Mouse (Mus musculus) layer of hippocampus, postnatal 14 days (tissue): Measurements from ENCODE around the gene Akt1s1. TPM values are rescaled to one million over a fixed set of nuclear protein-coding genes. Genes with fewer than 3 reads are reported as not detected.
"Not testable (repeated sequence)": the region's sequence is repeated elsewhere in the genome, so short reads cannot be mapped to it uniquely, and the experiment has no call there.

Experiments
- DNase-seq, 2 experiments: peaks; one replicate each; pipeline ENCODE4 v3.0.0; 2021 to 2022; ENCODE audit warnings: low spot score in 2 of 2, mixed read lengths in 1 of 2
- total RNA-seq, 2 experiments: library from RNA; stranded (reverse); gene quantifications; 2 replicates each; pipeline ENCODE4 v1.2.3; 2021

Gene Akt1s1
- total RNA-seq, 2 experiments from 2014 or later, result 81.6 to 89.7 TPM

DNA sequence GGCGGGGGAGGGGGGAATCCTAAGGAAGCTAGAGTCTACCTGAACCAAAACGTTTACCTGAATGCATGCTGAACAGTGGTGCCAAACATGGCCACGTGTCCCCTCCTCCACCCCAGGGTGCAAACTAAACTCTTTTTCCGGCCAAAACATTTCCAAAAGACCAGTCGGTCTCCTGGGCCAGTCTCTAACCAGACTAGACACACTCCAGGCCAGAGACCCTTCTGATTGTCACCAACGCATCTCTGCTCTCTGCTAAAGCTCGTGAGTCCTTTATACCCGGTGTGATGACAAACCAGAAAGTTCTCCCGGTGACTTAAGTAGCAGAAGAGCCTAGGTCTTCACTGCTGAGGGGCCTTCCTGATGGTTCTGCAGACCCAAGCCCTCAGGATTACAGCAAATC, 19.0 kb downstream of the Akt1s1 start:
- no peak for DNase-seq

DNA sequence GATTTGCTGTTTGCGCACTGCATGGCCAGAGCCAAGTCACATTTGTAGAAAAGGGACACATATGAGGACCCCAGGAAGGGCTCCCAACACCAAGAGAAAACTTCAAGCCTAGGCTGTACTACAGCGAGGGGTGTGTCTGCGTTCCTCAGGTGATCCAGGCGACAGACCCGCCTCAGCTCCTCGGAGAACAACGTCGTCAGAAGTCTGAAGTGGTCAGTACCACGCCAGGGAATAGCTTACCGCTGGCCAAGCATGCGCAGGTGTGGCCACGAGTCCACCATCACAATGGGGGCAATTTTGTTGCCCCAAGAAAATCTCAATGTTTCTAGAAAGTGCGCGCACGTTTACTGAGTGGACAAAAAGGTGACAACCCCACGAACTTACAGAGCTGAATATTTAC, 19.7 kb downstream of the Akt1s1 start:
- no peak for DNase-seq

DNA sequence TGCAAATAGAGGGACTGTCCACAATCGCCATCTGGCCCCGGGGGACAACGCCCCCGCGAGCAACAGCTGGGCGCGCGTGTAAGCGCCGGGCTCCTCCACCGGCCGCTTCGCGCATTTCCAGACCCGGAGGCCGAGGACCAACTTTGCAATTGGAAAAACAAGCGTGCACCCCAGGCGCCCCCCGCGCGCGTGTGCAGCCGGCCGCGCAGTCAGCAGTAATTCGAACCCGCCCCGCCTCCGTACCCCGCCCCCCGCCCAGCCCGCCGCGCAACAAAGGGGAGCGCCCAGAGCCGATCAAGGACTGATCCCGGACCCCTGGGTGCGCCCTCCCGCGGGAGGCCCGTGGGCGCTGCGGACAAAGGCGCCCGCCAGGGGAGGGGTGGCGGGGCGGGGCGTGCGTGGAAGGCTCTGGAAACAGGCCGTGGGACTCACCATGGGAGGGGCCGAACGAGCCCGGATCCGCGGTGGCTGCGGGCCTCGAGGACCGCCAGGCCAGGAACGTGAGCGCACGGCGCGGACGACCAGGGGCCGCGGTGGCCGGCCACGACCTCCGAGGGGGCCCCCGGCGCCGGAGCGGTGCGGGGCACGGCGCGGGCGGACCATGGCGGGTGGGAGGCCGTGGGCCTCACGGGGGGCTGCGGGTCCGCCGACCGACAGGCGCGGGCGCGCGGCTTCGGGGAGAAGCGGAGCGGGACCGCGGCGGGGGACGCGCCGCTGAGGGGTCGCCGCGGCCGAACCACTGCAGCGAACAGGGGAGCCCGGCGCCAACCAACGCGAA, 20.3 kb downstream of the Akt1s1 start:
- DNase-seq, result peak in 1 of 2 experiments; percentile 64

DNA sequence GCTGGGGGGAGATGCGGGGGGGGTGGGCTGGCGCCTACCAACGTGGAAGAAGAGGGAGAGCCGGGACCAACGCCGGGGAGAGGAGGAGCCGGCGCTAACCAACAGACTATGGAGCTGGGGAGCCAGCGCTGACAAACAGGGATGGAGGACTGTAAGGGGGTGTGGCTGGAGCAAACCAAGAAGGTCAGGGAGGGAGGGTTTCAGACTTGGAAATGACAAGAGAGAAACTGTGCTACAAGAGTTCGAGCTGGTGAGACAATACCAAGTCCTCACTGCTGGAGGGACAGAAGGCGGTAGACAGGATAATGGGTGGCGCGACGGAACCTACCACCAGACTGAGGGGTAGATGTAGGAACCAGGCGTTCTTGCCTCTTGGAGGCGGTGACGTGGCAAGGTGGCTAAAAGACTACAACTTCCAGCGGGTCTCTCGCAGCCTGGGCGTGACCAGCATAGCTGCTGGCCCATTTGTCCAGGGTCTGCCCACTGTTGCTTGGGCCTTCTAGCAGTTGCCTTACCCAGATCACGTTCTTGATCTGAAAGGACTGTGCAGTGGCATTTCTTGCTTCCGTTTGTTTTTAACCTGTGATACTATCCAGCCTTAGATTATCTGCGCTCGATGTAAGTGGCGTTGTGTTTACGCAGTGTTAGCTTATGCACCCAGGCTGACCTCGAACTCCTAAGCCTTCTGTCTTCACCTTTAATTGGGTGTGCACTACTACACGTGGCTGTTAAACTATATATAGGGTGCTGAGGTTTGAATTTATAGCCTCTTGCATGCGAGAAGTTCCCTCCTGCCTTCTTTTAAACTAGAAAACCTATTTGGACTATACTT, 21.1 kb downstream of the Akt1s1 start, which contains the start of gene Ptov1:
Gene Ptov1 (minus strand): TSS at position 92 of the 832 bp plus-strand sequence.
- DNase-seq, result peak; percentile 91 to 97

DNA sequence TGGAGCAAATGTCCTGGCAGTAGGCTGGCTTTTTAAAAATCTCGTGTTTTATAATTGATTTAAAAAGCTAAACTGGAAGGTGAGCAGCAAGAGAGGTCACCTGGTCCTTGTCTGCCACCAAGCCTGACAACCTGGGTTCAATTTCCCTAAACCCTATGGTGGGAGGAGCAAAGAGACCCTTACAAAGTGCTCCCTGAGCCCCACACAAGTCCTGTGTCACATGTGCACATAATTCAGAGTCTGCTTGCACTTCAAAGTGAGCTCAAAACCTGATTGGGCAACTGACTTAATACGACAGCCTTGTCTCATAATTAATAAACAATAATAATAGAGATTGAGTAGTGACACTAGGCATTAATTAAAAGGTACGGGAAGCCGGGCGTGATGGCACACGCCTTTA, 21.8 kb downstream of the Akt1s1 start:
- DNase-seq, result no peak

DNA sequence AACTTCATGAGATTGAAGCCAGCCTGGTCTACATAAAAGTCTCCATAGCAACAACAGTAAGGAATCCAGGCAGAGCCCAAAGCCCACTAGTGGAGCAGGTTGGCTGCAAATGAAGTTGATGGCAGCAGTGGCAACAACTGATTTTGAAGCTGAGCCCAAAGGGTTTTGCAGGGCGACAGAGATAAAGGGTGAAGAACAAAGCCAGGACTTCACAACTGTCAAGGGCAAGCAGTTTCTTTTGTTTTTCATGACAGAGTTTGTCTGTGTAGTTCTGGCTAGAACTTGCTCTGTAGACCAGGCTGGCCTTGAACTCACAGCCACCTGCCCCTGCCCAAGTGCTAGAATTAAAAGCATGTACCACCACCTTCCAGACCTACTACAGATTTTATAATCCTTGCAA, 22.4 kb downstream of the Akt1s1 start:
- no peak for DNase-seq

DNA sequence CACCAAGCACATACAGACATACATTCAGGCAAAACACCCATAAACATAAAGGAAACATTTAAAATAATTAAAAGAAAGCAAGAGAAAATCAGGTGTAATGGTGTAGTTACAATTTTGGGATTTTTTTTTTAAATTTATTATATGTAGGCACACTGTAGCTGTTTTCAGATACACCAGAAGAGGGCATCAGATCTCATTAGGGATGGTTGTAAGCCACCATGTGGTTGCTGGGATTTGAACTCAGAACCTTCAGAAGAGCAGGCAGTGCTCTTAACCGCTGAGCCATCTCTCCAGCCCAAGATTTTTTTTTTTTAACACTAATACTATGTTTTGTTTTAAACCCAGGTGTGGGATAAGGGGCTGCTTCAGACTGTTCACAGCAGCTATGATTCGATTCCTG, 23.0 kb downstream of the Akt1s1 start:
- DNase-seq, result not testable (repeated sequence)

DNA sequence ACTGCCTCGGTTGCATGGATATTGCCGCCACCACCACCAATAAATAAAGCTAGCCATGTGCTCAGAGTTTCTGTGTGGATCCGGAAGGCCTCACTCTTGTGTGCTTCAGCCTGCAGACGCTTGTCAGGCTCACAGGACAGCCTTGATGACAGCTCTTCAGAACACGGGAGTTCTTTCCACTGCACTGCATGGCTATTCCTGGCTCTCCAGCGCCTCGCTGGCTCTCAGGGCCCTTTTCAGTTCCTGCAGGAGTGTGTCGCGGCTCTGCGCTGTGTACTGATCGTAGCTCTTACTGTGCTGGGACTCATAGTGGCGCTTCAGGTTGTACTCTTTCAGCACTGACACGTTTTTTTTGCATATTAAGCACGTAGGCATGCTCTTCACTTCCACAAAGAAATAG, 29.0 kb downstream of the Akt1s1 start:
- no peak for DNase-seq

DNA sequence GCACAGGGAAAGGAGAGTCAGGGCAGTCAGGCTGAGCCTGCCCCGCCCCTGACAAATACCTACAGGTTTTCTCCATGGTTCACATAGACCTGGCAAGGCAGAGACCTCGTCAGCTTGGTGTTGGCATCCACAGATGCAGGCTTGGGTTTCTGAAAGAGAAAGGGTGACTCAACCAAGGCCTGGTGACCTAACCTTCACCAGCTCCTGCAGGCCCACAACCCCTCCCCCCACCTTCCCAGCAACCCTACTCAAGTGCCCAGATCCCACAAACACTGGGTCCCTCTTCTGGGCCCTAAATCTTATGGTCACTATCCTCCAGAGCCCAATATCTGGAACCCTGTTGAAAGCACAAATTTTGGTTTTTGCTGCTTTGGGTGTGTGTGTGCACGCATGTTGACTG, 34.2 kb downstream of the Akt1s1 start:
- DNase-seq, result no peak

DNA sequence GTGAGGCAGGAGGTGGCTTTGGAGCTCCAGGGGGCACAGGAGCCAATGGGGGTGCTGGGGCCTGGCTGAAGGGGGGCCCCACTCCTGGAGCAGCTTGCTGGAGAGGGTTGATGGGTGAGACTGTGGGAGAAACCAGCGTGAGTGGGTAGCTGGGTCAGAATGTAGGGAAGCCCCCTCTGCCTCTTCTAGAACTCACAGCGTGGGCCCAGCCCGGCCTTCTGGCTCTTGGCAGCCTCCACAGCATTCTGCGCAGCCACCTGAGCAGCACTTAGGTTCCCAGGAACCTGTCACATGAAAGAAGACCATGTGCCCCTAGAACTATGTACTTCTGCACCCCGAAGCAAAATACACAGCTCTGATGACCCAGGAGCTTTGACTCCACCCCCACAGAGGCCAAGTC, 35.8 kb downstream of the Akt1s1 start:
- no peak for DNase-seq

DNA sequence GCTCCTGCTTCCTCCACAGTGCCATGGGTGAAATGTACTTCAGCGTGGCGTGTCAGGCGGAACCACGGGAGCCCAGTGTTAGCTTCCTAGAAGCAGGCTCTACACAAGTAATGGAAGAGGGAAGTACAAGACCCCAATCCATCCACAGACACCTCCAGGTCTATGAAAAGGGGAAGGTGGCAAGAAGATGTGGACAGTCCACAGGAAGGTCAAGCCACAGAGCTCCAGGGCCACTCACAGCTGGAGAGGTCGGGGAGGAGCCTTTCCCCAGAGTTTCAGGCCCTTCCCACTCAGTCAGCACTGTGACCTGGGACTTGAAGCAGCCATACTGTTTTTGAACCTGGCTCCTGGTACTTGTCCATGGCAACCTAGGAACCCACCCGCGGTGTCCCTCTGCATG, 38.2 kb downstream of the Akt1s1 start:
- no peak for DNase-seq

DNA sequence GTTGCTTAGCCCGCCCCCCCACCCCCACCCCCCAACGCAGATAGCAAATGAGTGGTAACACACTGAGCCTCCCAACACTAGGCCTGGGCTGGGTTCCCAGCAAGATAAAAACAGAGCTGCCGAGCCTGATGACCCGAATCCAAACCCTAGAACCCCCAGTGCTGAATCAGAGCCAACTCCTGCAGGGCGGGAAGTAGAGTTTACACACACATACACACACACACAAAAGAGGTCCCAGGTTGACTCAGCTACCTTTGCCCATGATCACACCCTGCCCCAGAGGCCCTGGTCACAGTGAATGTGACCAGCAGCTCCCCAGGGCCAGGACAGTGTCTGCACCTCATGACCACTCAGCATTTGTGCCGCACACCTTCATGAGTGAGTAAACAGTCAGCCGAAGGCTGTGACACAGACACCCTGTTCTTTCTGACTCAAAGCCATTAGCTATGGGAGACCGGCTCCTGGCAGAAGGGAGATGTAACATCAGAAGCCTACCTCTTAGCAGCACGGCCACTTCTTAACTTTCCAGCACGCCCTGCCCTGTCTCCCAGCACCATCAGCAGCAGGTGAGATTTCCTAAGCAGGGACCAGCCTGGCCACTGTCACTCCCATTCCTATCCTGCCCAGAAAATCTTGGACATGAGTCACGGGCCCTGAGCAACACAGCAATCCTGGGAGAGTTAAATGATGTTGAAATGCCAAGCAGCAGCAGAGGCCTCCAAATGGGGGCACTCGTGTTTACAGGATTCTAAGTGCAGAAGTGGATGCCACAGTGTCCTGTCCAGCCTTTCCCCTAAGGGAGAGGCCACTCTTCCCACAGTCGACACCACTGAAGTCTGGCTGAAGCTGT, 39.7 kb downstream of the Akt1s1 start:
- no peak for DNase-seq

DNA sequence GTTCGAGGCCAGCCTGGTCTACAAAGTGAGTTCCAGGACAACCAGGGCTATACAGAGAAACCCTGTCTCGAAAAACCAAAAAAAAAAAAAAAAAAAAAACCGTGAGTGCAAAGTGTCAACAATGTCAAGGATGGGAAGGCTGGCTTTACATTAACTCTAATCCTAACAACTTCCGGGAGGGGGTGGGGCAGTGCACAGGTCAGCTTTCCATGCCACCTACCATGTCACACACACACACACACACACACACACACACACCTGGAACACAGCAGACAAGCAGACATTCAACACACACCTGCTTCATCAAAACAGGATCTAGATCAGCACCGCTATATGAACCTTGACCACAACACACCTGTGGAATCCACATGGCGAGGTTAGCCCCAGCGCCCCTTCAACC, 41.4 kb downstream of the Akt1s1 start:
- no peak for DNase-seq

DNA sequence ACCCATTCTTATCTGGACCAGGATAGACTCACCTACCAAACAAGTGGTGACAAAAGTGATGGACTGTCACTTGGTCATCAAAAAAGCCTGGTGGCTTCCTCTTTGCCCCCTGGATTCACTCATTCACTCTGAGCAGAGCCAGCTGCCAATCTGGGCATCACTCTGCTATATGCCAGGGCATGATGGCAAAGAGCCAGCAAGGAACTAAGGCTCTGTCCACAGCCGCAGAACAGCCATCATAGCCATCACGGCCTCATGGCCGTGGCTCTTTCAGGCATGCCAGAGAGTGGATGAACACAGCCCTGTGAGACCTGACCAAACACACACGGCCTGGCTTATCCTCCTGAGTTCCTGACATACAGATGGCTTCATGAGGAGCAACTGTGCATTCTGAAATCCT, 41.9 kb downstream of the Akt1s1 start:
- DNase-seq, result no peak

DNA sequence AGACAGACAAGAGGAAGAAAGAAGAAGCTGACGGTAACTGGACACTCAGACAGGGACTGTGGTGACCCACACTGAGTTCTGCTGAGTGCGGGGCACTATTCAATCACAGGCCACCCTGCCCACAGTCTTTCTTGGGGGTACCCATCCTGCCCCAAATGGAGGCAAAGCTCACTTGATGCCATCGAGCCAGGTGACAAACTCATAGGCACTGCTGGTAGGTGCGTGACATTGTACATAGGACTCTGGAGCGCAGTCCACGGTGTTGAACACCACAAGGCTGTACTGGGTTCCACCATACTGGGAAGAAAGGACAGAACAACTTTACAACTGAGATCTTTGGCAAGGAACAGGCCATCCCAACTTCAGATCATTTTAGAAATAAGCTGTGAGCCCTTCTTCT, 42.8 kb downstream of the Akt1s1 start:
- no peak for DNase-seq

DNA sequence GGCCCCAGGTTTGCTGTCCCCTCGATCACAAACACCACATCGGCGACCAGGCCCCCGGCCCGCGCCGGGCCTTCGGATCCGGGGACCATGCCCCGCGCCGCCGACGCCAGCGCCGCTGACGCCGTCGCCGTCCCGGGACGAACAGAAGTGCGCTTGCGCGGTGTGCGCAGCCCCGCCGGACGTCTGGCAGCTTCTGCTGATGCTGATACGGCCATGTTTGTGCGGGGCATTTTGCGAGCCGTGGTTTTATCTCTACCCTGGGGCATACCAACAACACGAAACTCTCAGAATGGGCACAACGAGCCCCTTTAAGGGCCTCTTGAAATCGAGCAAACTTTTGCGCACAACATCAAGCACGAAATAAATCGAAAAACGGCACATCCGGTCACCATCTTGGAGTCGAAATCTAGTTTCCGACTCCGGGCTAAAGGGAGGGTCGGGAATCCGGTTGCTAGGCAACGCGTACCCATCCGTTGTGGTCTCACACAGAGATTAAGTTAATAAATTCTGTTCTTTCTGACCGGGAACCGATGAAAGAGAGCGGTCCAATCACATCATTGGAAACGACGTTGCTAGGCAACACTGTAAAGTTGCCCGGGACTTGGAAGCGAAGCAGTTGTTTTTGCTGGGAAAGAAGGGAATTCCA, 43.6 kb downstream of the Akt1s1 start, which contains the start of gene Med25:
Gene Med25 (minus strand): TSS at position 437 of the 646 bp plus-strand sequence.
- peak; percentile 96 to 97 for DNase-seq

DNA sequence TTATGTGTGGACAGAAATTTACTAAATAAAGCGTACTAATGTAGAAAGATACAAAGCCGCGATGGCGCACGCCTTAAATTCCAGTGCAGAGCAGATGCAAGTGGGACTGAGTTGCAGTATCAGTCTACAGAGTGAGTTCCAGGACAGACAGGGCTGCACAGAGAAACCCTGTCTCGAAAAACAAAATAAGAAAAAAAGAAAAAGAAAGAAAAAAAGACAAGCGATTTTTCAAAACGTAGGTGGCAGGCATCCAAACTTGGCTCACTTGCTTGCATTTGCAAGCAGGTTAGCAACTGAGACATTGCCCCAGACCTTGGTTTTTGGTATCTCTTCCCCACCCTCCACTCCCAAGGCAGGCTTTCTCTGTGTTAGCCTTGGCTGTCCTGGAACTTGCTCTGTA, 44.4 kb downstream of the Akt1s1 start:
- DNase-seq, result no peak

DNA sequence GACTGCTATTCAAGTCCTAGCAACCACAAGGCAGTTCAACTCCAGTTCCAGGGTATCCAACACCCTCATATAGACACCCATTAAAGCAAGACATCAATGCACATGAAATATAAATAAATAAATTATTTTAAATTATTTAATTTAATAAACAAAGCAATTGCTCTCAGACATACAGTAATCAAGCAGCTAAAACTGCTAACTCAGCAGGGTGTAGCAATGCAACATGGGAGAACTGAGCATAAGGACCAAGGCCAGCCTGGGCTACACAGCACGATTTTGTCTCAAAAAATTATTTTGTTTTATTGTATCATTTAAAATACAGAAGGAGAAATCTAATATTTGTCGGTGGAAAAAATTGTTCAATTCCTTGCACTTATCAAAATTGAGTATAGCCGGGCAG, 45.4 kb downstream of the Akt1s1 start:
- no peak for DNase-seq

DNA sequence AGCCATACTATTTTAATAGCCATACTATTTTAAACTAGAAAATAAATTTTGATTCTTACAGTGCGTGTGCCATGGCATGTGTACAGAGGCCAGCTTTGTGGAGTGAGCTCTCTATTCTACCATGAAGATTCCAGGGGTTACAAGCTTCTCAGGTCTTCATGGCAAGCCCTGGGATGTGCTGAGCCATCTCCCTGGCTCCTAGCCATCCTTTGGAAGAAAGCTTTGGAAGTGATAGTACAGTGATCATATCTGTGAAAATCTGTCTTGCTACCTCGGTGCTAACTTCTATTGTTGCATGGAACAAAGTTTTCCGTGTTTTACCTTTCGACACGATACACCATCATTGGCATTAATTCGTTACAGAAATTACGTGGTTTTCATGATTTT, 46.4 kb downstream of the Akt1s1 start:
- no peak for DNase-seq

DNA sequence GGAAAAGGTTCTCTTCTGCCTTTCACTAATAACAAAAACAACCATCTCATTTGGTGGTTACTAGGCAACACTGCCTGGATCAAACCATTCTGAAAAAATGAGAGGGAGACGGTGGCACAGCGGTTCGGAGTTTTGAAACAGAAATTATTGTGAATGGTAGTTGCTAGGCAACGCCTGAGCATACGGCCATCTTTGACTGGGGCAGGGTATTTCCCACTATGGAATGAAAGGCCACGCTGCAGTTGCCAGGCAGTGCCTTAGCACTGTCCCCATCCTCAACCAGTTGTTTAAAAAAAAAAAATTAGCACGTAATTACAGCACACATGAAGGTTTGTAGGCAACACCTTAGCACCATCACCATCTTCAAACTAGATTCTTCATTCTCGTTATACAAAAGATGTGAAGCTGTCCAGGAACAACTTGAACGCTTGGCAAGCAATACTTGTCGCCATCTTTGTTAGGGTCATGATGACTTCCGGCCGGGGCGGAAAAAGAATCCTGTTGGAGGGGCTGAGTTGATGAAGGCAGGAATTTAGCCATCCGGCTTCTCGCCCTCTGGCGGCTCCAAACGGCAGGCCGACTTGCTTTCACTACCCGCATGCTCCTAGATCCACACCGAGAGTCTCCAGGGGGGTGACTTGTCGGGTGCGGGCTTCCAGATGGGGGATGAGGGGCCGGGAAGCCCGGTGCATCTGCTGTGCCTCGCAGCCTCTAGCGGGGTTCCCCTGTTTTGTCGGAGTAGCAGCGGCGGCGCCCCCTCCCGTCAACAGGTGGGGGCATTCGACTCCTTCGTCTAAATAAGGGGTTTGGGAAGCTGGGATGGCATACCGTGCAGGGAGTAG, 47.0 kb downstream of the Akt1s1 start, which contains the start of gene Fuz:
Gene Fuz (plus strand): TSS at position 487 of the 842 bp plus-strand sequence.
- DNase-seq, result peak; percentile 93 to 97
